Mouse (Mus musculus) G1E (cell line): ENCODE measurements around the gene Dkk3.

Experiments
- CTCF ChIP-seq: IDR thresholded peaks from 2 replicates; pipeline ENCODE4 v1.5.1; 2012; ENCODE audit warnings: low read depth, low read length, inconsistent platforms, mixed read lengths
- GATA1 ChIP-seq: IDR thresholded peaks from 2 replicates; pipeline ENCODE4 v1.6.1; 2012; ENCODE audit warnings: borderline replicate concordance, low read length, inconsistent platforms, mixed read lengths
- GATA2 ChIP-seq: IDR thresholded peaks from 2 replicates; pipeline ENCODE4 v1.6.1; 2012; ENCODE audit warnings: low read depth, low read length, inconsistent platforms, borderline replicate concordance
- POLR2AphosphoS5 ChIP-seq: IDR thresholded peaks from 2 replicates; pipeline ENCODE4 v1.6.1; 2012; ENCODE audit warnings: low read depth, low read length, inconsistent platforms; ENCODE audit not compliant: insufficient replicate concordance
- TAL1 ChIP-seq: conservative IDR thresholded peaks from 2 replicates; pipeline ENCODE4 v1.6.1; 2012; ENCODE audit warnings: low read depth, low read length, inconsistent platforms, mixed read lengths

DNA sequence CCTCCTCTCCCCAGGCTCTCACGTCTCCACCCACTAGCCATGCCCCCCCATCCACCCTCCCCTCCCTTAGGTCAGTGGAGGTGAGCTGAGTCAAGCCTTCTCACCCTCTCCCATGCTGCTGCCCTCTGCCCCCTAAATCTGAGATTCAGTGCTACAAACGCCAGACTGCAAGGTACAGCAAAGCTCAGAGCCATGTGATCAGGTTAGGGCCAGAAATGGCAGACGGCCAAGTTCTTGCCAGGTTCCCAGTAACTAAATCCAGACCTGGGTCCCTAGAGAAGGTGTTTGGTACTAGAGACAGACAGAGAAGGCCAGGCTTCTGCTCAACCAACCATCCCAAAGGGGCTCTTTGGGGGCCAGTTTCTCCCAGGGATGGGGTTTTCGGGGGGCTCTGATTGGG, 30.0 kb downstream of the Dkk3 start:
- TF ChIP-seq CTCF (no peak), GATA2 (no peak), TAL1 (no peak), GATA1 (no peak), POLR2AphosphoS5 (no peak)
